Mouse (Mus musculus): ENCODE data around the gene Desi1. TPM values are rescaled to one million over a fixed set of nuclear protein-coding genes. Genes with fewer than 3 reads are reported as not detected.

Gene Desi1
- 47.6 TPM for polyA plus RNA-seq (2012; fragmentation: generic; extraction: Trizol)

DNA sequence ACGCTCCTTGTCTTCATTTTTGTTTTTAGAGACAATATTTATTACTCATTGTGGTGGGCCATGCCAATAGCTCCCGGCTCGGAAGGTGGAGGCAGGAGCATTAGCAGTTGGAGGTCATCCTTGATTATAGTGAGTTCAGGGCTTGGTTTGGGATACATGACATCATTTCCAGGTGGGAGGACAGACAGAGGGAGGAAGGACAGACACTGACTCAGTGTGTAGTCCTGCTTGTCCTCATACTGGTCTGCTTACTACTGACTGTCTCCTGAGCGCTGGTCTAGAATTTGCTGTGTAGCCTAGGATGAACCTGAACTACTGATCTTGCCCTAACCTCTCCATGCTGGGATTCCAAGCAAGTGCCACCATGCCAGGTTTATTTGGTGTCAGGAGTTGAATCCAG lies at the start of gene Desi1:
TSS of gene Desi1 (minus strand) at position 101 of the 400 bp plus-strand sequence.
- no peaks in the 10 kb centered on the region for H3K27me3 ChIP-seq (ENCODE audit: control insufficient read depth, insufficient read depth, insufficient read length)
- H3K4me3 ChIP-seq, result no peak within 1 kb of the TSS
- no peak within 1 kb of the TSS for H3K4me2 ChIP-seq (ENCODE audit: low read depth)
- no peak within 1 kb of the TSS for H3ac ChIP-seq (ENCODE audit: control insufficient read depth, insufficient read length)
- TF ChIP-seq TCF12 (IDR thresholded peaks at IDR 0.05; ENCODE audit: insufficient read depth, poor library complexity, severe bottlenecking) (no peak), REST (IDR thresholded peaks at IDR 0.05; ENCODE audit: insufficient read depth, insufficient read length) (no peak), MAX (IDR thresholded peaks at IDR 0.05; ENCODE audit: low read depth) (no peak), TCF3 (IDR thresholded peaks at IDR 0.05; ENCODE audit: insufficient read length, low read depth) (no peak), CEBPB (IDR thresholded peaks at IDR 0.05; ENCODE audit: insufficient read depth, poor library complexity, severe bottlenecking) (no peak), POLR2A (IDR thresholded peaks at IDR 0.05; ENCODE audit: insufficient read length, low read depth) (no peak), MYOD1 (IDR thresholded peaks at IDR 0.05; ENCODE audit: control insufficient read depth in 1 of 3, insufficient read length in 2 of 3, low read depth in 2 of 3) (no peak), SRF (IDR thresholded peaks at IDR 0.05; ENCODE audit: control insufficient read depth, insufficient read length, low read depth) (no peak), E2F4 (IDR thresholded peaks at IDR 0.05; ENCODE audit: insufficient read depth) (no peak), POLR2AphosphoS2 (IDR thresholded peaks at IDR 0.05; ENCODE audit: insufficient read length, low read depth) (no peak), USF1 (IDR thresholded peaks at IDR 0.05; ENCODE audit: low read depth) (no peak), MYOG (IDR thresholded peaks at IDR 0.05; ENCODE audit: control insufficient read depth in 1 of 3, insufficient read depth in 1 of 3, insufficient read length in 2 of 3, low read depth in 2 of 3) (no peak)
- peaks cover 63% of the 10 kb centered on the region for H3K36me3 ChIP-seq (ENCODE audit: control insufficient read depth, insufficient read depth)
- no peaks in the 10 kb centered on the region for H3K79me2 ChIP-seq (ENCODE audit: control insufficient read depth, insufficient read depth)

DNA sequence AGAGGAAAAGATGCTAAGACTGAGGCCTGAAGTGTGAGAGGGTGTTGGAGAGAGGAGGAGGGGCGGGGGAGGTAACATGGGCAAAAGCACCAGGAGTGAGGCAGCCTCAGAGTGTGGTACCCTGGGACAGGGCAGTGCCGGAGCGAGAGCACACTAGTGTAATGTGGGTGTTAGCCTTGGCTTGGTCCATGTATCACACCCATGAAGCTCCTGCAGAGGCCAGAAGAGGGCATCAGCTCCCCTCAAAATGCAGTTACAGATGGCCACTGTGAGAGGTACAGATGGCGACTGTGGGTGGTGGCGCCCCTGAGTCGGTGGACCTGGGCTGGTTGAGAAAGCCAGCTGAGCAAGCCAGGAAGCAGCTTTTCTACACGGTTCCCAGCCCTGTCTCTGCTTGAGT lies 47.5 kb upstream of the Desi1 start:
- TF ChIP-seq CEBPB (IDR thresholded peaks at IDR 0.05; ENCODE audit: insufficient read depth, poor library complexity, severe bottlenecking), result no peak
- TF ChIP-seq MYOG (IDR thresholded peaks at IDR 0.05; ENCODE audit: control insufficient read depth in 1 of 3, insufficient read depth in 1 of 3, insufficient read length in 2 of 3, low read depth in 2 of 3), result no peak
- no peak for TF ChIP-seq SRF (IDR thresholded peaks at IDR 0.05; ENCODE audit: control insufficient read depth, insufficient read length, low read depth)
- no peak for TF ChIP-seq REST (IDR thresholded peaks at IDR 0.05; ENCODE audit: insufficient read depth, insufficient read length)
- TF ChIP-seq USF1 (IDR thresholded peaks at IDR 0.05; ENCODE audit: low read depth), result no peak
- no peak for TF ChIP-seq TCF3 (IDR thresholded peaks at IDR 0.05; ENCODE audit: insufficient read length, low read depth)
- TF ChIP-seq POLR2AphosphoS2 (IDR thresholded peaks at IDR 0.05; ENCODE audit: insufficient read length, low read depth), result no peak
- TF ChIP-seq E2F4 (IDR thresholded peaks at IDR 0.05; ENCODE audit: insufficient read depth), result no peak
- no peak for TF ChIP-seq POLR2A (IDR thresholded peaks at IDR 0.05; ENCODE audit: insufficient read length, low read depth)
- no peak for TF ChIP-seq MYOD1 (IDR thresholded peaks at IDR 0.05; ENCODE audit: control insufficient read depth in 1 of 3, insufficient read length in 2 of 3, low read depth in 2 of 3)
- no peak for TF ChIP-seq MAX (IDR thresholded peaks at IDR 0.05; ENCODE audit: low read depth)
- TF ChIP-seq TCF12 (IDR thresholded peaks at IDR 0.05; ENCODE audit: insufficient read depth, poor library complexity, severe bottlenecking), result no peak
- H3K4me3 ChIP-seq, result no peak overlapping the region
- H3ac ChIP-seq (ENCODE audit: control insufficient read depth, insufficient read length), result no peak overlapping the region
- no peaks in the 10 kb centered on the region for H3K79me2 ChIP-seq (ENCODE audit: control insufficient read depth, insufficient read depth)
- peaks cover 68% of the 10 kb centered on the region for H3K27me3 ChIP-seq (ENCODE audit: control insufficient read depth, insufficient read depth, insufficient read length)
- H3K36me3 ChIP-seq (ENCODE audit: control insufficient read depth, insufficient read depth), result no peaks in the 10 kb centered on the region
- no peak overlapping the region for H3K4me2 ChIP-seq (ENCODE audit: low read depth)

DNA sequence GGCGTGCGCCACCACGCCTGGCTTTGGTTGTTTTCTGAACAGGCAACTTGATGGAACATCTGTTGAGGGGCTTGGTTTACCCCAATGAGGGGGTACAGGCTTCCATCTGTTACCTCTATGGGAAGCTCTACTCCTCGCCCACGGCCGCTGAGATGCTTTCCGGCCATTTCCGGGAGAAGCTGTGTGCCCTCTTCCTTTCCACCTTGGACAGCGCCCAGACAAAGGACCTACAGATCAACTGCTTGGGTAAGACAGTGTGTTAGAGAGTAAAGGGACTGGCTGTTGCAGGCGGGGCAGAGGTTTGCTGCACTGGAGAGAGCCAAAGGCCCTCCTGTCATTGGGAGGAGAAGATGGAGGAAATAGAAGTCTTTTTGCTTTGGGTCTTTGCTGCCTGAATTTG lies 46.2 kb upstream of the Desi1 start:
- no peaks in the 10 kb centered on the region for H3K79me2 ChIP-seq (ENCODE audit: control insufficient read depth, insufficient read depth)
- no peak overlapping the region for H3K4me3 ChIP-seq
- no peaks in the 10 kb centered on the region for H3K36me3 ChIP-seq (ENCODE audit: control insufficient read depth, insufficient read depth)
- no peak overlapping the region for H3ac ChIP-seq (ENCODE audit: control insufficient read depth, insufficient read length)
- H3K4me2 ChIP-seq (ENCODE audit: low read depth), result no peak overlapping the region
- H3K27me3 ChIP-seq (ENCODE audit: control insufficient read depth, insufficient read depth, insufficient read length), result peaks cover 64% of the 10 kb centered on the region
- no peak for TF ChIP-seq MYOD1 (IDR thresholded peaks at IDR 0.05; ENCODE audit: control insufficient read depth in 1 of 3, insufficient read length in 2 of 3, low read depth in 2 of 3)
- peak; percentile 75 for TF ChIP-seq REST (IDR thresholded peaks at IDR 0.05; ENCODE audit: insufficient read depth, insufficient read length)

DNA sequence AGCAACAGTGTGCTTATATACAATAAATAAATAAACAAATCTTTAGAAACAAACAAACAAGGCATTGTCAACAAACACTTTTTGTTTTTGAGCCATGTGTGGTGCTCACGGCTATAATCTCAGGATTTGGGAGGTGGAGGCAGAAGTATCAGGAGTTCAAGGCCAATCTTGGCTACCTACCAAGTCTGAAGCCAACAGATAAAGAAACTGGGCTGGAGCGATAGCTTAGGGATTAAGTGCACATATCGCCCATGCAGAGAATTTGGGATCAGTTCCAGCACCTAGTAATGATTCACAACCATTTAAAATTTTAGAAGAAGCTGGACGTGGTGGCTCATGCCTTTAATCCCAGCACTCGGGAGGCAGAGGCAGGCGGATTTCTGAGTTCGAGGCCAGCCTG lies 39.8 kb upstream of the Desi1 start:
- Histone ChIP-seq H3ac (ENCODE audit: control insufficient read depth, insufficient read length) (no peak overlapping the region), H3K27me3 (ENCODE audit: control insufficient read depth, insufficient read depth, insufficient read length) (peaks cover 48% of the 10 kb centered on the region), H3K79me2 (ENCODE audit: control insufficient read depth, insufficient read depth) (no peaks in the 10 kb centered on the region), H3K4me2 (ENCODE audit: low read depth) (no peak overlapping the region), H3K4me3 (no peak overlapping the region), H3K36me3 (ENCODE audit: control insufficient read depth, insufficient read depth) (no peaks in the 10 kb centered on the region)
- TF ChIP-seq SRF (IDR thresholded peaks at IDR 0.05; ENCODE audit: control insufficient read depth, insufficient read length, low read depth), result no peak
- TF ChIP-seq MYOG (IDR thresholded peaks at IDR 0.05; ENCODE audit: control insufficient read depth in 1 of 3, insufficient read depth in 1 of 3, insufficient read length in 2 of 3, low read depth in 2 of 3), result no peak
- no peak for TF ChIP-seq TCF12 (IDR thresholded peaks at IDR 0.05; ENCODE audit: insufficient read depth, poor library complexity, severe bottlenecking)
- TF ChIP-seq E2F4 (IDR thresholded peaks at IDR 0.05; ENCODE audit: insufficient read depth), result no peak
- no peak for TF ChIP-seq POLR2AphosphoS2 (IDR thresholded peaks at IDR 0.05; ENCODE audit: insufficient read length, low read depth)
- no peak for TF ChIP-seq MYOD1 (IDR thresholded peaks at IDR 0.05; ENCODE audit: control insufficient read depth in 1 of 3, insufficient read length in 2 of 3, low read depth in 2 of 3)

DNA sequence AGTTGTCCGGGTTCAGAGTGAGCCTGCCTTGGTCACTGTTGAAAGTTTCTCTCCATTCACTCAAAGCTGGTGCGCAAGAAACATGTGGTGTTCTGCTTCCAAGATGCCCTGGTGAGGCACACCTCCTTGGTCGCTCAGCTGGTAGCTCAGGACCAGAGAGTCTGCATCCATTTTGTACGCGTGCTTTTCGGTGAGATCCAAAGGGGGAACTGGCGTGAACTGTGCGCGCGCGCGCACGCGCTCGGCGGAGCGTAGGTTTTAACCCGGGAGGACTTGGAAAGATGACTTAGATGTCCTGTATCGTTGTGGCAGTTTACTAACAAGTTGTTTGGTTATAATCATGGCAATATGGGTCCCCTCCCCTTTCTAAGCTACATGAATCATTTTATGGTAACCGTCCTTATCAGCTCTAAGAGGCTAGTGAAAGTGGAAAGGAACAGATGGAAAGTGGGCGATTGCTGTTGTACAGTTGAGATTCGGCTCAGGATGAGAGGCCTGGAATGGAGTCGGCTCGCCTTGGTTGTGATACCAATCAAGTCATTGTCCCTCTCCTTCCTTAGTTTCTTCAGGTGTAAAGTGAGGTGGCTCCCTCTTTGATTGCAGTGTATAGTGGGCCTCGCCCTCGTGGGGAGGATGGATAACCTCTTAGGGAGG lies 38.3 kb upstream of the Desi1 start:
- no peak for TF ChIP-seq POLR2AphosphoS2 (IDR thresholded peaks at IDR 0.05; ENCODE audit: insufficient read length, low read depth)
- Histone ChIP-seq H3ac (ENCODE audit: control insufficient read depth, insufficient read length) (no peak overlapping the region), H3K4me2 (ENCODE audit: low read depth) (no peak overlapping the region), H3K27me3 (ENCODE audit: control insufficient read depth, insufficient read depth, insufficient read length) (peaks cover 41% of the 10 kb centered on the region), H3K79me2 (ENCODE audit: control insufficient read depth, insufficient read depth) (no peaks in the 10 kb centered on the region), H3K36me3 (ENCODE audit: control insufficient read depth, insufficient read depth) (no peaks in the 10 kb centered on the region), H3K4me3 (no peak overlapping the region)

All from myocyte (in vitro differentiated cells).